Mouse (Mus musculus) retina, adult 2 months (tissue): ENCODE measurements around the gene Sema4f.
A peak's percentile ranks its signal among the peaks of the same experiment; 100 is the strongest.

Experiments
- DNase-seq: peaks from one replicate; pipeline ENCODE4 v3.0.0-alpha.2; 2012; ENCODE audit warnings: low read depth, low spot score

The Sema4f gene

DNA sequence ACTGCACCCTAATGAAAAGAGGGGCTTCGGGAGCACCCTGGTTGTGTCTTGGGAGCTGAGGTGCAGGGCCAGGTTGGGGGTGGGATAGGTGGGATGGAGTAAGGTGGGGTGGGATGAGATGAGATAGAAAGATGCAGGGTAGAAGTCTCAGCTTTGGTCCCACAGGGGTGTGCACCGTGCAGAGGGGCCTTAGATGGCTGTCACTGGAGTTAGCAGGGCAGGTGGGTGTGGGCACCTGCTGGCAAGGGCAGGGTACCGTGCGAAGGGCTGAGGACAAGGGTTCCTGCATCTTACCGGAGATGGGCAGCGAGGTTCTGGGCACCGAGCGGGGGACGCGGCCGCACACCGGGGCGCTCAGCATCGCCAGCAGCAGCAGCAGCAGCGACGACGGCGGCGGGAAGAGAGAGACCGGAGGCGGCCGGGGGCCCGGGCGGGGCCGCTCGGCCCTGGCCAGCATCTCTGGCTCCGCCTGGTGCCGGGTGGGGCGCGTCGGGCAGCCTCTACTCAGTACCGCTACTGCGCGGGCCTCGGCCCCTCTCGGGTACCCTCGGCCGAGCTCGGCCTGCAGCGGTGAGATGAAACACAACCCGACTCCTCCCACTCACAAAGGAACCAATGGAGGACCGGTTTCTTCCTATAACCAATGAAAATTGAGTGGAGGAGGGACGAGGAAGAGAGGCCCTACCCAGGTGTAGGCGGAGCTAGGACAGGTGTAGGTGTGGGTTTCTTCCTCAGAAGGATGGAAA, at the start of gene Sema4f:
Gene Sema4f (minus strand): TSS at position 603 of the 746 bp plus-strand sequence.
- peak; percentile 53 for DNase-seq

DNA sequence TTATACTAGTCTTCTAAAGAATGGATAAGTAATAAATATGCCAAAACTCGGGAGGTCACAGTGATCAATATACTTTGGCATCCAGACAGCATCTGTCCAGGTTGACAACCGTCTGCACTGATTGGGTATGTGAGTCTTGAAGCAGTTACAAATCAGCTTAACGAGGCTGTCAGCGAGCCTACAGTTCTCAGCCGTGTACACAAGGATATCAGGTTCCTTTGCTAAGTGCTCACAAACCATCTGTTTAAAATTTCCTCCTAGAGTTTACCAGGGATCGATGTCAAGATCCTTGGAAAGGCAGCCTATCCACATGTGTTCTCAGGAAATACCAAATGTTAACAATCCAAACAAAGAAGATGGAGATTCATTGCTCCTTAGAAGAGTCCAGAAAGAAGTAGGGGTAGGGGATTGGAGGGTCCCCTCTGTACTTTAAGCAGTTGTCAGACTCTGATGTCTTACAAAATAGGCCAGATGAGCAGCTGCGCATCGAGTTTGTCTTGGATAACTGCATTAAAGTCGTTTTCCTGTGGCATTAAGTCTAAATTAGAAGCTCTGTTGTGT, 47.9 kb upstream of the Sema4f start:
- DNase-seq = no peak

DNA sequence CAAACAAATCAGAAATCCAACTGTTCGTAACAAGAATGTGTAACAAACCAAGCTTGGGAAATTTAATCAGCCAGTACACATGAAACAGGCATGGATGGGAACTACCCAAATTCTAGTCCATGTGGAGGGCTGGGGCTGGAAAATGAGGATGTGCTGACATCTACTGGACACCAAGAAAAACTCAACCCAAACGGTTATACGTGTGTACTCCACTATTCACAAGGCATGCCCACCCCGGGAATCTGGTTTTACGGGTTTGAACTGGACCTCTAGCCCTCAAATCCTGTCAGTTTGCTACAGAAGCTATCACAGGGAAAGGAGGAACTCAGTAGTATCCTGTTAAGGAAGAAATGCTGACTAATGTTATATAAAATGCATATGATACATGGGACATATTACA, 31.5 kb upstream of the Sema4f start:
- DNase-seq = peak; percentile 38

DNA sequence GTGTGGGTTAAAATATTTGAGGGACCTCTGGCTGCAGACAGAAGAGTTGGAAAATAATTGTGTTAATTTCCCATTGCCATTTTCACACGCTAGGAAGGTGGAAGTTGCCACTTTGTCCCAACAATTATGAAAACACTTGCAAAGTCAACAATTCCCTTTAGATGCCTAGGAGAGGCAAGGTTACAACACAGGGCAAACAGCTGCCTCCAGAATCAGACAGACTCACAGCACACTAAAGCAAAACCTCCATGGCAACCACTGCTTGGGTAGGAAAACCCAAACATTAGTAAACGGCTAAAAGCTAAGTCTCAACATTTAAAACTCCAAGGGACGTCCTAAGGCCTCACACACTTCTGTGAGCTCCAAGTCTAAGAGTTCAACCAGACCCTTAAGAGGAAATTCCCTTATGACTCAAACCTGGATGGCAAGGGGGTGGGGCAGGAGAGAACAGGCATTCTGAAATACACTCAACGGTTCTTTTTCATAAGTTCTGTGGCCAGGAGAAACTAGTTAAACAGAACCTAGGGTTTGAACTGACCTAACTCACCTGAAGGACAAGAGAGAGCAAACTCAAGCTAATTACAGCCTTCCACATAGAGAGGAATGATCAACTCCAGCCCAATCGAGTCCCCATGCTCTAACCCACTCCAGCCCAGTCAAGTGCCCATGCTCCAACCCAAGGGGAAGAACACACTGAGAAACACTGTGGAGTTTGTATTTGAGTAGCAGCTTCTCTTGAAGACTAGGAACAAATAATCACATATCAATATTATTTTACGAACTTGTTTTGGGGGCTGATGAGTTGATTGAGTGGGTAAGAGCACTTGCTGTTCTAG, 29.9 kb upstream of the Sema4f start:
- no peak for DNase-seq

DNA sequence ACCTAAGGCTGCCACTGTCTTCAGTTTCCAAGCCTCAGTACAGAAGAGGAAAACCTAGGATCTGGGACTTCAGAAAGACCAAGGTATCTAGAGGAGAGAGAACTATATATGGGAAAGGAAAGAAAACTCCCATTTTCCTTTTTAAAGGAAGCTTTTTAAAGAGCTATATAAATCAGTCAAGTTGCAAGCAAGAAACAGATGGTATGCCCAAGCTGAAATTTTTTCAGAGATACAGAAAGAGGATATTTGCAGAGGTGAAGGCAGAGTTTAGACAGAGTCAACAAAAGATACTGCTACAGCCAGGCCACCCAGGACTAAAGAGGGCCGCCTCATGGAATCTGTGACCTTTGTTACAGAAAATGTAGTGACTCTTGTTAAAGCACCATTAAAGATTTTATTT, 22.1 kb upstream of the Sema4f start:
- DNase-seq = no peak

DNA sequence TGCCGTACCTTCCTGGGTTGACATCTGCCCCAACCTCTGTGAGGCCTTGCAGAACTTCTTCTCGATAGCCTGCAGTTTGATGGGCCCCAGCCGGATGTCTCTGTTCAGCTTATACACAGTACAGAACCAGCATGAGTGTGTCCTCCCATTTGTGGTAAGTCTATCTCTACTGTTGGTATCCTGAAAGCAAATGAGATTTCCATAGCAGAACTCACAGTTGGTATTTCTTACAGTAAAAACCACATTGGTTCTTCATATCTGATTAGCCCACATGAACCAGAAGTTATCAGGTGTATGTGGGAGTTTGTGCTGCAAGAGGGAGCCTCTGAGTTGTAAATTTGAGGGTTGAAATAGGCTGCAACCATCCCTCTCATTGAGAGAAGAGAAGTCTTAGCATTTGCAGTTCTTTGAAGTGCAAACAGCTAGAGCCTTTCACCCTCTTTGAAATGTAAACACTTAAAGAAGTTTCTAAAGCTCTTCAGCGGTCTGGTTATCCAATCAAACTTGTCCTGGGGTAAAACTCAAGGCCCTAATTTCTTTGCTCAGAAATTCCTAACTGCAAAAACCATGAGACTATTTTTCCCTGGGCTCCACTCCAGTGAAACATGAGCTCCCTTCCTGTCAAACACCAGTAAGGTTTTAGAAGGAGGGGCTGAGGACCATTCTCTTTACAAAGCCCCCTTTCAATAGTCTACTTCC, 17.1 kb upstream of the Sema4f start:
- no peak for DNase-seq

DNA sequence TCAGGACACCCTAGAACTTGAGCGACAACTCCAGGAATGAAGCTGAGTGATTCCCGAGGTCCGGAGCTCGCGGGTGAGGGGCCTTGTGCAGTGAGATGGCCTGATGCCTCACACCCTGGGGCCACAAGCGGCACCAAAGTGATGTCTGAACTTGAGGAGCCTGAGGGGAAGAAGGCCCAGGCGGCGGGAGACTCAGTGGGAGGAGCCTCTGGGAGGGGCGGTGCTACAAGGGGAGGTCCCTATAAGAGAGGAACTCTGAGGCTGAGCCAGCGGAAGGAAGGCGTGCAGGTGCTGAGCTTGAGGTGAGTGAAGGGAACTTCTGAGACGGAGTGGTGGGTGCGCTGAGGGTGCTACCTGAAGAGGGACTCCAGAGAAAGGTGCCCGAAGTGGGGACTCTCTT, 7.1 kb upstream of the Sema4f start, which contains the start of gene M1ap:
Gene M1ap (plus strand): TSS at position 252 of the 400 bp plus-strand sequence.
- DNase-seq = no peak

DNA sequence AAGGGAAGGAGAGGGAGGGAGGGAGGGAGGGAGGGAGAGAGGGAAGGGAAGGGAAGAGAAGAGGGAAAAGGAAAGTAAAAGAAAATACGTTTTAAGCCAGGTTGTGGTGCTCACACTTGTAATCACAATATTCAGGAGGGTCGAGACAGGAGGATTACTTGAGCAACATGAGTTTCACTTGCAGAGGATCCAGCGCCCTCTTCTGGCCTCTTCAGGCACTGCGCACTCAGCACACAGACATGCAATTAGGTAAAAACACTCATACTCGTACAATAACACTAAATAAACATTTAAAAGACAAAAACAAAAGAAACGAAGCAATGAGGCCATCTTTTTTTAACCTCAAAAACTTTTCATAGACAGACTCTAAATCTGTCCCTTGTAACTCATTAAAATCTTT, 6.2 kb upstream of the Sema4f start:
- DNase-seq = no peak

DNA sequence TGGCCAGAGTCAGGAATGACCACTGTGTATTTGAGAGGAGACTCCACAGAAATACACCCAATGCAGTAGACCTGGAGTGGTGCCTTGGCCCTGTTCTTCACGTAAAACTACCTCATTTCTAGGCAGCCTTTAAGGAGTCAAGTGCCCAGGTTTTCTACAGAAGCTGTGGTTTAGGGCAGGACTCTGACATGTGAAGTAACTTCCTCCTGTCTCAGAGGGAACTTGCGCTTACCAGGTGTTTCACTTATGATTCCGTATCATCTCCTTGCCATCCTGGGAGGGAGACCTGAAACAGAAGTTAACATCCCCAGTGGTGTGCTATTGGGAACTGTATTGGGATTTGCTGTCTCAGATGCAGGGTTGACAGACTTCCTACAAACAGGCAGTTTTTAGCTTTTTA, 1.2 kb upstream of the Sema4f start:
- no peak for DNase-seq

DNA sequence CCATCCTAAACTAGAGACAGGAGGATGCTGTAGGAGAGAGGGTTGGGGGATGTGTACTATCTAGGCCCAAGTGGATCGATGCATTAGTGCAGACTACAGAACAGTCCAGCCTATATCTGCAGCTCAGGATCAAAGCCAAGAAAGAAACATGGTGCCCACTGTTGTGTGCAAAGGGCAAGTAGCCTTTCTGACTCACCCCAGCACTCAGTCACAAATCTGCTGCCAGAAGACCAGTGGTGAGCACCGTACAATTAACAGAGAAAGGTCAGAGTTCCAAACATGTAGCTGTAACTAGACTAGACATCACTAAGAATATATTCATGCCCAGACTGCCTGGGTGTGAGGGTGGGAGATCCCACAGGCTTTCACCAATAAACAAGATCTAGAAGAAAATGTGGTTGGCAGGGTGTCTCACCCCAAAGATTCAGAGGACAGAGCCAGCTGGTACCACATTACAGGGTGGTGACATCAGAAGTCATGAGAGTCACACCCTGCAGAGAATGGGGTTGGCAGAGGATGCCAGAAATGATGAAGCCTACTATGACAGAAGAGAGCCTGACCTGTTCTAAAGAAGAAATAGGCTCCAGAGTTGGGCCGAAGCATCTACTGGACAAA, 4.8 kb downstream of the Sema4f start:
- DNase-seq = no peak

DNA sequence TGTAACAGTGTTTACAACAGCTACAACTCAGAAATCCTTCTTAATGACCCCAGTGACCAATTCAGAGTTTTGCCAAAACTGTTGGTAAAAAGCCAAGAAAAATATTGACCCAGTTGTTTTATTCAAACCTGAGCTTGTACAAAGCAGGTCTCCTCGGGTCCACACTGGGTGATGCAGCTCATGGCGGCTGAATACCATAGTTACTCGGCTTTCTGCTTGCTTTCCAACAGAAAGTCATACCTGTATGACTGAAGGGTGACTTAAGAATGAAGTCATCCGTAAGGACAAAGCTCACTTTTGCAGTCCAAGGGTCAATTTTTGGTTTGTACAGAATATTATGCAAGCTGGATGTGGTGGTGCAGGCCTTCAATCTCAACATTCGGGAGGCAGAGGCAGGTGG, 12.0 kb downstream of the Sema4f start:
- DNase-seq = no peak

DNA sequence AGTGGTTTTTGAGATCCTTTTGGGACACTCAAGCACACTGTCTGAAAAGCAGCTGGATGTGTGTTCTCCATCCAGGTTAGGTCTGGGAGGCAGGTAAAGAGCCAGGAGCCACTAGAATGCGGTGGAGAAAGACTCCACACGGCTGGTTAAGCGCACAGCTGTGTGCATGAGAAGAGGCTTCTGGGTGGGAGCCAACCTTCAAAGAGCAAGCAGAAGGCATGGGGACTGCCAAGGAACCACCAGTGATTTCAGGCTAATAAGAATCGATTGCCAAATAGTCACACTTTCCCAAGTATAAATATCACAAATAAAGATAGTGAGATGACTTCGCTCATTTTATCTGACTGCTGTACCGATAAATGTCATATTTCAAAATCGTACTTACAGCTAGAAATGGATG, 13.0 kb downstream of the Sema4f start:
- DNase-seq = no peak

DNA sequence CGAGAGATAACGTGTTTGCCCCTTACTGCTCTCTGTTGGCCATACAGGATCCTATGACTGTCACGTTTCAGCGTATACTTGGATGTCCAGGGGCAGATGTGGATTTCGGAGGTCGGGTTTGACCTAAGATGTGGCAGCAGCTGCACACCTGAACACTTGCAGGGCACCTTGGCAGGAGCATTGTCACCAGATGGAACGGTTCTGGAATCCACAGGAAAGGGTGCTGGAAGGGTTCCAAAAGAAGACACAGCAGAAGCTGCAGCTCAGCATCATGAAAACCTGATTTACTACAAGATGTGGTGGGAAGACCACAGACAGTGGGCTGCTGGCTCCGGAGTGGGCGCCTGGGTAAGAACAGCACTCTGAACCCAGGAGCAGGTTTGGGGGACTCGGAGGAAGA, 13.5 kb downstream of the Sema4f start:
- DNase-seq = no peak

DNA sequence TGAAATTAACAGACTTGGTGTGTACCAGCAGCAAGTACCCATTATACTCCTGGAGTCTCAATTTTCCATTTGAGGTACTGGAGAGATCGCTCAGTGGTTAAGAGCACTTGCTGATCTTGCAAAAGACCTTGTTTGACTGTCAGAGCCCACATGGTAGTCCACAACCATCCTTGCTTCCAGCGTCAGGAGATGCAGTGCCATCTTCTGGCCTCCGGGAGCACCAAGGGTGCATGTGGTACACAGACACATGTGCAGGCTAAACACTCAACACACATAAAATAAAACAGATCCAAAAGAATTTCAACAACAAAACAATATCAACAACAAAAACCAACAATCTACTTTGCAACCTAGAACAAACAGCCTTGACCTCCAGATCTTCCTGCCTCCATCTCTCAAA, 14.6 kb downstream of the Sema4f start:
- DNase-seq = no peak

DNA sequence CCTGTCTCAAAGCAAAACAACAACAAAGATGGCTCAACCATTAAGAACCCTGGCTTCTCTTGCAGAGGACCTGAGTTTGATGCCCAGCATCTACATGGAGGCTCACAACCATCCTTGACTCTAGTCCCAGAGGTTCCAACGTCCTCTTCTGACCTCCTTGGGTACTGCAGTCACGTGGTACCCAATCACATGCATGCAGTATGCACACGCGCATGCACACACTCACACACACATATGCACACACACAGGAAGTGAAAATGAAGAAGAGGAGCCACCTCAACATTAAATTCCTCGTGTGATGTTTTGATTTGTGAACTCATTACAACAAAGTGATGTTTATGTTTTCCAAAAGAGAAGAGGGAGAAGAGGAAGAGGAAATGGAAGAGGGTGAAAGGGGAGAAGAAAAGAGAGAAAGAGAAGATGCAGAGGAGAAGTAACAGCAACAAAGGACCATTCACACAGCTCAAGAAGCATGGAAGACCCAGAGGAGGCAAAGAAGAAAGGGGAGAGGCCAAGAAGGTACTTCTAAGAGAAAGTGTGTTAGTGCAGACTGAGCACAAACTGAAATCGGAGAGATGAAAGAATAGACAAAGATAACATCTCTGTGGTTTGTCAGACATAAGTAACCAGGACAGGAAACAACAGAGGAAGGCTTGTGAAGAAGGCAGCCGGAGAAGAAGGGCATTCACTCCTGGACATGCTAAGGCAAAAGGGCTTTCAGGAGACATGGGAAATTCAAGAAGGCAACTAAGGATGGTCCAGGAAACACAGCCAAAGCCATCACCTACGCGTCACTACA, 17.9 kb downstream of the Sema4f start:
- DNase-seq = no peak

DNA sequence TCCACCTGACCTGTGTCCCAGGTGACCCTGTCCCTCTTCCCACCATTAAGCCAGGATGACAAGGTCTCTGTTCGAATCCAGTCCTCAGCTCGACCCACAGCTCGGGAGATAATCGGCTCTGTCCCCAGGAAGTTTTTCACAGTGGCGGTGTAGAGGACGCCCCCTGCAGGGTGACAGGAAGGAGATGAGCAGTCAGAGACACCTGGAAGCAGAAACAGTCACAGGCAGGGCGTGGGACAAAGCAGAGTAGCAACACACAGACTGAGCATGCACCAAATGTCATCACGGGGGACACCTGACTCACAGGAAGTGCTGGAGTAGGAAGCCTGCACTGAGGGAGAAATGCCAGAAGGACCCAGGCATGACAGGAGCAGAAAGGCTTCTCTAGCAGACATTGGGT, 20.0 kb downstream of the Sema4f start:
- no peak for DNase-seq

DNA sequence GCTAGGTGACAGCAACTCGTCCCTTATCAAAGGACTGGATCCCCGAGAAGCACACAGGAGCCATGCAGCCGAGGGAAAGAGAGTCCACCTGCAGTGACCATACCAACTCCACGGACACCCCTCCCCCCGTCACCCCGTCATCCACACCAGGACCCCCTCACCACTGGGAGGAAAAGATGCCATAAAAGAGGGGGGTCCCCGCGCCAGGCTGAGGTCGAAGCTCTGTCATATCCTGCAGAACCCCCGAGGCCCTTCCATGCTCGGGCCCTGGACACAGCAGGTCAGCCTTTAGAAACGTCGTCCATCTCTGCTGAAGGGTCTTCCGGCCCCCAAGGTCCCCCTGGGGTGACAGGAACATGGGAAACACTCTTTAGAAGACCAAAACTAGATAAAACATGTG, 21.2 kb downstream of the Sema4f start:
- DNase-seq = no peak

DNA sequence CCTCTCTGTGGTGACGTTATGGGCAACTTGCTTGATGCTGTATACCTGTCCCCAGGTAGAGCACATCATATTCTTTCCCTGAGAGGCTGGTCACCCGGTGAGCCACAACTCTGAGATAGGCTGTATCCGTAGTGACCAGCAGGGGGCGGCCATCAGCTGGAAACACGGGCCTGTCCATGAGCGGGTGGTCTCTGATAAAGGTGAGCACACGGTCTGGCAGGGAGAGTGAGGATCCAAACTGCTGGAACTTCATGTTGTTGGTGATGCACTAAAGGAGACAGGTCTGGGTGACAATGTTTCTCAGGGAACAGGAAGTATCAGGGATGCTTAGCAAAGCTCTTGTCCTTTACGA, 21.8 kb downstream of the Sema4f start:
- no peak for DNase-seq

DNA sequence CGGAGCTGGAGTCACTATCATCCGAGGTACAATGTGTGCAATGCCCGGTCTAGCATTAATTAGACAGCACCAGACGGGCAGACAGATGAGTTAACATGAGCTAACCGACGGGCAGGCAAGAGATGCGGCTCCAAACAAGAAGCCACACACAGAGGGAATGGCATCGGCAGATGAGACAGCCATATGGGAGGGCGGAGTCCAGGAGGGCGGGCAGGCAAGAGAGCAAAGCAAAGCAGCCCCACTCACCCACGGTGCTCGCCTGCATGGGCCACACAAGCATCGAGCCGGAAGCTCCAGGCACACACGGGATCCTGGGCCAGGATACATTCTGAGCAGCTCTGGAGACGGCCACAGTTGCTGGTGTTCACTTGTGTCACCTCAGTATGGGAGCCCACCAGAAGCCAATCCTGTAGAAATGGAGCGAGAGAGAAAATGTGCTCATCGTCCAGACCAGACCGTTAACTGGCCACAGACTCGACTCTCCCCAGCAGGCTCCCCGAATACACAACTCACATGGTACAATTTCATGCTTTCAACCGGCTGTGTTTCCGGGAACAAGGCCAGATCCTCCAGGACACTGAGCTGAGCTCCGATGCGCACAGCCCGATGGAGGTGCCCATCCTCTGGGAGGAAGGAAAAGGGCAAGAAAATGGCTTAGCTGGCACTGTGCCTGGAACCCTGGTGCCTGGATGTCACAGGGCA, 22.3 kb downstream of the Sema4f start:
- DNase-seq = no peak

DNA sequence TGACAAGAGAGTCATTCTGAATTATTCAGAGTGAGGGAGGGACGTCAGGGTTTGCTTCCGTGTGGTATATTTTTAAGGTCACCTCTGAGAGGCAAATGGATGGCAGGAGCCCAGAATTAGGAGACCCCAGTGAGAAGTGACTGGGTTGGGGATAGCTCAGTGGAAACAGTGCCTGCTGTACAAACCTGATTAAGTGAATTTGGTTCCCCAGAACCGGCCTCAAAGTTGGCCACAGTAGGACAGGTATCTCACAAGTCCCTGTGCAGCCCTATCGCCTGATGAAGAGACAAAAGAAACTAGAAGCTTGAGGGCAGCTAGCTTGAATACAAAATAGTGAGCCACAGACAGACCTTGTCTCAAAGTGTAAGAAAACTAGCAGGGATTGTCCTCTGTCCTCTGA, 23.1 kb downstream of the Sema4f start:
- DNase-seq = no peak
